Mouse (Mus musculus): ENCODE measurements around the gene Gm20388. TPM values are rescaled to one million over a fixed set of nuclear protein-coding genes. Genes with fewer than 3 reads are reported as not detected.

The Gm20388 gene
- polyA plus RNA-seq, 1 experiment from 2014 or later, result not detected

DNA sequence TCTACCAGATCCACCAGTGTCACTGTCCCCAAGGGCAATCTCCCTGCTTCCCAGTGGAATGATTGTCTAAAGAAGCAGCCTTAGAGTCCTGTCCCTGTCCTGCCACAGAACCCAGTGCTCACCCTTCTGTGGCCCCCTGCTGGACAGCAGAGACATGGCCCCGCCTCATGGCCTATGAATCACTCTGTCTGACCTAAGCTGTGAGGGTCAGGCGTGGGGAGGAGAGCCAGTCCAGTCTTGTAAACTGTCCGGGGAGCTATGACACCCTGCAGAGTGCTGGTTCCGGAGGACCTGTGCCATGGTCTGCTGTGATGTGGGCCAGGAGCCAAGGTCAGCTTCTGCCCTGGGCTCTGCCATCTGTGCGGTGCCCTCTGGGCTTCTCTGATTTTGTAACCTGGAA lies 2229.1 kb downstream of the Gm20388 start:
- WGBS, result 41% methylated on average over 5 of the region's 5 CpGs
- Histone ChIP-seq H3K4me2 (replicated peaks; ENCODE audit: low read depth) (no peak overlapping the region), H3K9ac (ENCODE audit: low read depth, low read length) (no peak overlapping the region), H3K9me3 (ENCODE audit: control insufficient read depth) (no peaks in the 10 kb centered on the region), H3K4me3 (ENCODE audit: low read depth, low read length) (no peak overlapping the region), H3K4me1 (replicated peaks; ENCODE audit: control insufficient read depth, insufficient read depth, low read length) (no peaks in the 10 kb centered on the region), H3K36me3 (ENCODE audit: control insufficient read depth, insufficient read depth) (no peaks in the 10 kb centered on the region), H3K27ac (ENCODE audit: low read depth, low read length) (no peak overlapping the region), H3K27me3 (replicated peaks; ENCODE audit: control insufficient read depth, insufficient read depth, low read length) (no peaks in the 10 kb centered on the region)
- ATAC-seq, result peak; percentile 63
- peak; percentile 97 for TF ChIP-seq CTCF (IDR thresholded peaks at IDR 0.05; ENCODE audit: low read depth)

DNA sequence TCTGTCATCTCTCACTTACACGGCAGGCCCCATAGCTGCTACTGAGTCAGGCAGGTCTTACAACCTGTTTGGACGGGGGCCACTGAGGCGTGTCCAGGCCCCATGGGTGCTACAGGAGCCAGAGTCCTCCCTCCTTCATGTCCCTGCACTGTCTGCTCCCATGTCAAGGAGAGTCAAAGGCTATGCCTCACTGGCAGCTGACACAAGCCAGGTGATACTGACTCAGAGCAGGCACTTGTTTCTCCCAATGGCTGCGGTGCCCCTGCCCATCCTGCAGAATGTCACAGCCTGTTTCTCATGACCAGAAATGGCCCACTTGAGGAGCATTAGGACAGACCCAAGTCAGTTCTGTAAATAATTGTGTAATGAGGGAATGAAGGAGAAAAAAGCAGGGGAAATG lies 2229.8 kb downstream of the Gm20388 start:
- Histone ChIP-seq H3K4me3 (ENCODE audit: low read depth, low read length) (no peak overlapping the region), H3K36me3 (ENCODE audit: control insufficient read depth, insufficient read depth) (no peaks in the 10 kb centered on the region), H3K4me2 (replicated peaks; ENCODE audit: low read depth) (no peak overlapping the region), H3K4me1 (replicated peaks; ENCODE audit: control insufficient read depth, insufficient read depth, low read length) (no peaks in the 10 kb centered on the region), H3K9ac (ENCODE audit: low read depth, low read length) (no peak overlapping the region), H3K27me3 (replicated peaks; ENCODE audit: control insufficient read depth, insufficient read depth, low read length) (no peaks in the 10 kb centered on the region), H3K27ac (ENCODE audit: low read depth, low read length) (no peak overlapping the region), H3K9me3 (ENCODE audit: control insufficient read depth) (no peaks in the 10 kb centered on the region)
- no peak for ATAC-seq
- 82% methylated on average over 4 of the region's 4 CpGs for WGBS
- no peak for TF ChIP-seq CTCF (IDR thresholded peaks at IDR 0.05; ENCODE audit: low read depth)

DNA sequence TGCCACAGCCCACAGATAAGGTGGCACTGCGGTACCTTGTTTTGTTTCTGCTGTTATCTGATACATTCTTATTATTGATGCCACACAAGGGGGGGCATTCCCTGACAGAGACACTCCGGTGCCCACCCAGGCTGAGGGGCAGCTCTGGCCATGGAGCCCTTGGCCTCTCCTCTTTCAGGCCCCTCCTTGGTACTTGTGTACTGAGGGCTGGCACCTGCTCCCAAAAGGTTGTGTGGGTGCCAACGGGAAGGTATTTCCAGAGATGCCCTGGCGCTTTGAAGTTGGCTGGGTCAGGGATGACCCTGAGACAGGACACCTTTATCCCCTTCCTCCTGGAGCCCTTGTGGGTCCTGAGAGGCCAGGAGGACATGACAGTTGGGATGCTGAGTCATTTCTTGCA lies 2231.8 kb downstream of the Gm20388 start:
- Histone ChIP-seq H3K4me3 (ENCODE audit: low read depth, low read length) (no peak overlapping the region), H3K36me3 (ENCODE audit: control insufficient read depth, insufficient read depth) (no peaks in the 10 kb centered on the region), H3K9me3 (ENCODE audit: control insufficient read depth) (no peaks in the 10 kb centered on the region), H3K4me2 (replicated peaks; ENCODE audit: low read depth) (no peak overlapping the region), H3K9ac (ENCODE audit: low read depth, low read length) (no peak overlapping the region), H3K27me3 (replicated peaks; ENCODE audit: control insufficient read depth, insufficient read depth, low read length) (no peaks in the 10 kb centered on the region), H3K27ac (ENCODE audit: low read depth, low read length) (no peak overlapping the region), H3K4me1 (replicated peaks; ENCODE audit: control insufficient read depth, insufficient read depth, low read length) (no peaks in the 10 kb centered on the region)
- ATAC-seq, result no peak
- no peak for TF ChIP-seq CTCF (IDR thresholded peaks at IDR 0.05; ENCODE audit: low read depth)
- WGBS, result 97% methylated on average over 4 of the region's 4 CpGs

DNA sequence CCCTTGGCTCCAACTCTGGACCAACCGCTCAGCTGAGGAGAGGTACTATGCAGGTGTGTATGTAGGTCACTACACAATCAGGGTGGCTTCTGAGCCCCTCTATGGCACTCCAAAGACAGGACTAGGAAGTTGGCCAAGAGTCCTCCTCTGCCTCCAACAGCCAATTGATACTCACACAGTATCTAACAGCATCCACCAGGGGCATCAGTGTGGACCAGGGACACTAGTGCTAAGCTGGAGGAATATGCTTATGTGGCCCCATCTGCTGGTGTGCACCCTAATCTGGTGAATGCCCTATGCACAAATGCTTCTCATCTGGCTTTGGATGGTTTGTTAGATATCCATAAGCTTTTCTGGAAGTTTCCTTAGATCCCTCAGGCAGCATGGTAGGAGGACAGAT lies 2232.6 kb downstream of the Gm20388 start:
- H3K9ac ChIP-seq (ENCODE audit: low read depth, low read length), result no peak overlapping the region
- H3K9me3 ChIP-seq (ENCODE audit: control insufficient read depth), result no peaks in the 10 kb centered on the region
- no peaks in the 10 kb centered on the region for H3K4me1 ChIP-seq (replicated peaks; ENCODE audit: control insufficient read depth, insufficient read depth, low read length)
- H3K4me3 ChIP-seq (ENCODE audit: low read depth, low read length), result no peak overlapping the region
- 94% methylated on average over 1 of the region's 1 CpGs for WGBS
- no peak overlapping the region for H3K27ac ChIP-seq (ENCODE audit: low read depth, low read length)
- no peak for ATAC-seq
- peak; percentile 63 for TF ChIP-seq CTCF (IDR thresholded peaks at IDR 0.05; ENCODE audit: low read depth)
- H3K4me2 ChIP-seq (replicated peaks; ENCODE audit: low read depth), result no peak overlapping the region
- no peaks in the 10 kb centered on the region for H3K27me3 ChIP-seq (replicated peaks; ENCODE audit: control insufficient read depth, insufficient read depth, low read length)
- H3K36me3 ChIP-seq (ENCODE audit: control insufficient read depth, insufficient read depth), result no peaks in the 10 kb centered on the region

DNA sequence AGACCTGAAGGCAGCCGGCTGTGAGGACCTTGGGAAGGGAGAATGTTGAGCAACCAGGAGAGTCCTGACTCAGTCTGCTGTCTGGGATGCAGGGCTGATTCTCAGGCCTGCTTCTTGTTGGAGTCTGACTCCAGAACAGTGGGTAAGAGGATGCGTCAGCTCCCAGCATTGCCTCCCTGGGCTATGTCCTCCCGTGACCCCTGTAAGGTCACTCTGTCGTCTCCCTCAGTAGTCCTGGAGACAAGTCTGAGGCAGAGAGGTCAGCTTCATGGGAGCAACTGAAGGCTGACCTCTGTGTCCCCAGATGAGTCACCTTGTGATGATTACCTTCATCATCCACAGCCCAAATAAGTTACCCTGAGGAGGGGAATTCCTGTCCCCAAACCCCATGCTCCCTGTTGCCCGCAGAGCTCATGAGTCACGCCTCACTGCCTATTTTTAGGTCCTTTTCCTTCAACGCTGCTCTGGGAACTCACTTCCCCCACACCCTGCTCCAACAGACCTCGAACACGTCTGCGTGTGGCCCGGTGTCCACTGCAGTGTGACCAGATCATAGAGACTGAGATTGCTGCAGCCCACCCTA lies 2234.2 kb downstream of the Gm20388 start:
- TF ChIP-seq CTCF (IDR thresholded peaks at IDR 0.05; ENCODE audit: low read depth), result no peak
- H3K4me2 ChIP-seq (replicated peaks; ENCODE audit: low read depth), result no peak overlapping the region
- H3K9ac ChIP-seq (ENCODE audit: low read depth, low read length), result no peak overlapping the region
- no peak overlapping the region for H3K27ac ChIP-seq (ENCODE audit: low read depth, low read length)
- ATAC-seq, result no peak
- no peaks in the 10 kb centered on the region for H3K4me1 ChIP-seq (replicated peaks; ENCODE audit: control insufficient read depth, insufficient read depth, low read length)
- H3K36me3 ChIP-seq (ENCODE audit: control insufficient read depth, insufficient read depth), result no peaks in the 10 kb centered on the region
- no peak overlapping the region for H3K4me3 ChIP-seq (ENCODE audit: low read depth, low read length)
- 59% methylated on average over 11 of the region's 11 CpGs for WGBS
- no peaks in the 10 kb centered on the region for H3K27me3 ChIP-seq (replicated peaks; ENCODE audit: control insufficient read depth, insufficient read depth, low read length)
- H3K9me3 ChIP-seq (ENCODE audit: control insufficient read depth), result no peaks in the 10 kb centered on the region

DNA sequence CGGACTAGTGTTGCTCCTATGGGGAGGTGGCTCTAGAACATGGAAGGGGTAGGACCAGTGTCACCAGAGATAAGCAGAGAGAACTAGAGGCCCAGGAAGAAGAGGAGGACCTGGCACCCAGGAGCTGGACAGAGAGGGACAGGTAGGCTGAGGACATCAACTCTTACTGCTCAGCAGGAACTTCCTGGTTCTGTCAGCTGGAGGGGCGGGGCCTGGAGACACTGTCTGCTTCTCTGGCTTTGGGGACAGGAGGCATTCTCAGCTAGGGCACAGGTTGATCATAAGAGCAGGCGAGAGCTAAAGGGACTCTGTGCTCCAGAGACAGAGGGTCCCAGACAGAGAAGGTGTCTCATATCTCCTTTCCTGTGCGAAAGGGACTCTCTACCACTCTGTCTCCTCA lies 2238.4 kb downstream of the Gm20388 start:
- no peaks in the 10 kb centered on the region for H3K4me1 ChIP-seq (replicated peaks; ENCODE audit: control insufficient read depth, insufficient read depth, low read length)
- H3K27ac ChIP-seq (ENCODE audit: low read depth, low read length), result no peak overlapping the region
- H3K4me3 ChIP-seq (ENCODE audit: low read depth, low read length), result no peak overlapping the region
- H3K9ac ChIP-seq (ENCODE audit: low read depth, low read length), result no peak overlapping the region
- TF ChIP-seq CTCF (IDR thresholded peaks at IDR 0.05; ENCODE audit: low read depth), result no peak
- no peaks in the 10 kb centered on the region for H3K27me3 ChIP-seq (replicated peaks; ENCODE audit: control insufficient read depth, insufficient read depth, low read length)
- ATAC-seq, result no peak
- H3K9me3 ChIP-seq (ENCODE audit: control insufficient read depth), result no peaks in the 10 kb centered on the region
- WGBS, result 76% methylated on average over 4 of the region's 4 CpGs
- H3K36me3 ChIP-seq (ENCODE audit: control insufficient read depth, insufficient read depth), result no peaks in the 10 kb centered on the region
- no peak overlapping the region for H3K4me2 ChIP-seq (replicated peaks; ENCODE audit: low read depth)

DNA sequence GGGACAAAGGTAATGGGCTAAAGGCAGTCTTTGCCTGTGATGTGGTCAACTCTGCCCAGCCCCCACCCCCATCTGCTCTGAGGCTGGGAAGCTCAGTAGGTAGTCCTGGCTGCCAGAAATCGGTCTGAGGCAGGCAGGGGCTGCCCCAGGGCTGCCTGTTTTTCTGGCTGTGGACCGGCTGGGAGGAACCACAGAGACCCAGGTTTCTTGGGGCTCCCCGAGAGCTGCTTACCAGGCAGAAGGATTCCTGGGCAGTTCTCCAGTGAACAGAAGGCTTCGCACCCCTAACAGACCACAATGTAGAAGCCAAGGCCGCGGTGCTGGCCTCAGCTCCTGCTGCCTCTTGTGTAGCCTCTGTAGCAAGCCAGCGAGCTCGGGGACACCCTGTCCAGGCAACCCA lies 2239.0 kb downstream of the Gm20388 start:
- Histone ChIP-seq H3K4me2 (replicated peaks; ENCODE audit: low read depth) (no peak overlapping the region), H3K27ac (ENCODE audit: low read depth, low read length) (no peak overlapping the region), H3K9me3 (ENCODE audit: control insufficient read depth) (no peaks in the 10 kb centered on the region), H3K36me3 (ENCODE audit: control insufficient read depth, insufficient read depth) (no peaks in the 10 kb centered on the region), H3K9ac (ENCODE audit: low read depth, low read length) (no peak overlapping the region), H3K4me1 (replicated peaks; ENCODE audit: control insufficient read depth, insufficient read depth, low read length) (no peaks in the 10 kb centered on the region), H3K4me3 (ENCODE audit: low read depth, low read length) (no peak overlapping the region), H3K27me3 (replicated peaks; ENCODE audit: control insufficient read depth, insufficient read depth, low read length) (no peaks in the 10 kb centered on the region)
- TF ChIP-seq CTCF (IDR thresholded peaks at IDR 0.05; ENCODE audit: low read depth), result no peak
- no peak for ATAC-seq
- WGBS, result 89% methylated on average over 8 of the region's 8 CpGs
